Mouse (Mus musculus) testis, adult 2 months (tissue): ENCODE data around the gene Prss42. TPM values are rescaled to one million over a fixed set of nuclear protein-coding genes. Genes with fewer than 3 reads are reported as not detected.

ENCODE experiments used
- H3K27ac ChIP-seq: fragments of 200-500 bp; 2 replicates; pipeline ENCODE4 v1.5.1; 2012; ENCODE audit warnings: low read depth, low read length; ENCODE audit not compliant: control insufficient read depth, insufficient read depth
- H3K27me3 ChIP-seq: fragments of 200-500 bp; 2 replicates; pipeline ENCODE4 v1.6.1; 2012; ENCODE audit warnings: mild to moderate bottlenecking, low read length, moderate library complexity; ENCODE audit not compliant: control insufficient read depth, insufficient read depth
- H3K36me3 ChIP-seq: fragments of 200-500 bp; 2 replicates; pipeline ENCODE4 v1.6.1; 2012; ENCODE audit warnings: mild to moderate bottlenecking, low read length; ENCODE audit not compliant: control insufficient read depth, insufficient read depth
- H3K4me1 ChIP-seq: fragments of 200-500 bp; 2 replicates; pipeline ENCODE4 v1.6.1; 2012; ENCODE audit warnings: low read length; ENCODE audit not compliant: control insufficient read depth, insufficient read depth
- H3K4me3 ChIP-seq: fragments of 200-500 bp; 2 replicates; pipeline ENCODE4 v1.5.1; 2012; ENCODE audit warnings: low read depth, mild to moderate bottlenecking, low read length, moderate library complexity, mixed read lengths; ENCODE audit not compliant: control insufficient read depth
- CTCF ChIP-seq: fragments of 200-500 bp; IDR thresholded peaks from 2 replicates; pipeline ENCODE4 v1.5.1; 2012; ENCODE audit warnings: low read depth, mild to moderate bottlenecking, inconsistent platforms, low read length, moderate library complexity; ENCODE audit not compliant: control insufficient read depth, insufficient read depth, insufficient replicate concordance
- POLR2A ChIP-seq: fragments of 200-500 bp; IDR thresholded peaks from 2 replicates; pipeline ENCODE4 v1.6.1; 2012; ENCODE audit warnings: low read depth, mild to moderate bottlenecking, inconsistent platforms, low read length, moderate library complexity; ENCODE audit not compliant: control insufficient read depth
- polyA plus RNA-seq: library from polyadenylated mRNA; depleted of rRNA; stranded (reverse); fragments of >200 nt; gene quantifications from 2 replicates; pipeline ENCODE4 v1.2.3, GENCODE M21; 2012; rRNA removed

Prss42 gene
- polyA plus RNA-seq, 1 experiment, result 85.7 TPM

GRCm38 (mm10) chr9:110836112-110836511 is 38.1 kb downstream of the Prss42 start:
- H3K4me3 ChIP-seq, result no peak overlapping the region
- H3K27me3 ChIP-seq, result no peaks in the 10 kb centered on the region
- peaks cover 13% of the 10 kb centered on the region for H3K4me1 ChIP-seq
- no peaks in the 10 kb centered on the region; the same call in 1 of the 2 replicates for H3K36me3 ChIP-seq
- TF ChIP-seq CTCF (no peak), POLR2A (no peak)
- H3K27ac ChIP-seq, result no peak overlapping the region

- no peaks in the 10 kb centered on the region for H3K27me3 ChIP-seq
These were observed 42.9 kb downstream of the Prss42 start for GRCm38 (mm10) chr9:110840905-110841304.

GRCm38 (mm10) chr9:110841438-110841837 is 43.5 kb downstream of the Prss42 start:
- Histone ChIP-seq H3K4me1 (peaks cover 7% of the 10 kb centered on the region), H3K4me3 (no peak overlapping the region), H3K27ac (no peak overlapping the region), H3K36me3 (no peaks in the 10 kb centered on the region; the same call in 1 of the 2 replicates), H3K27me3 (no peaks in the 10 kb centered on the region)
- TF ChIP-seq CTCF (no peak), POLR2A (no peak)

More at GRCm38 (mm10) chr9:110840905-110841304, 42.9 kb downstream of the Prss42 start:
- H3K27ac ChIP-seq, result no peak overlapping the region
- peaks cover 7% of the 10 kb centered on the region for H3K4me1 ChIP-seq
- H3K36me3 ChIP-seq, result no peaks in the 10 kb centered on the region; the same call in 1 of the 2 replicates
- TF ChIP-seq CTCF (no peak), POLR2A (no peak)
- no peak overlapping the region for H3K4me3 ChIP-seq

- H3K4me3 ChIP-seq, result peak within 1 kb of the TSS; percentile 89
- TF ChIP-seq POLR2A (peak; percentile 81), CTCF (no peak)
- peak within 1 kb of the TSS; percentile 33 for H3K27ac ChIP-seq
- H3K4me1 ChIP-seq, result peaks cover 7% of the 10 kb centered on the region
- H3K36me3 ChIP-seq, result no peaks in the 10 kb centered on the region
- H3K27me3 ChIP-seq, result no peaks in the 10 kb centered on the region
These were observed 46.2 kb downstream of the Prss42 start, which contains the start of gene Prss46 for GRCm38 (mm10) chr9:110844206-110844605. TSS of gene Prss46 (plus strand) at chr9:110844506.

GRCm38 (mm10) chr9:110849162-110849561 is 51.2 kb downstream of the Prss42 start:
- TF ChIP-seq POLR2A, result no peak
- TF ChIP-seq CTCF, result no peak
- no peak overlapping the region for H3K27ac ChIP-seq
- no peak overlapping the region for H3K4me3 ChIP-seq
- no peaks in the 10 kb centered on the region for H3K36me3 ChIP-seq
- H3K4me1 ChIP-seq, result peaks cover 5% of the 10 kb centered on the region
- H3K27me3 ChIP-seq, result no peaks in the 10 kb centered on the region

Other genes starting within 250 kb of the Prss42 start
- 12.2 and 13.2 TPM in 2 replicates for gene Nradd, start 173.7 kb upstream of the Prss42 start, polyA plus RNA-seq
- gene Nbeal2, start 144.0 kb upstream of the Prss42 start, polyA plus RNA-seq, result 5.4 and 6.1 TPM in 2 replicates
- gene Ccdc12, start 141.7 kb upstream of the Prss42 start, polyA plus RNA-seq, result 76.5 and 78.9 TPM in 2 replicates
- 0.90 TPM in 2 replicates for gene Myl3, start 56.3 kb upstream of the Prss42 start, polyA plus RNA-seq
- 2.8 and 2.9 TPM in 2 replicates for gene Pth1r, start 51.0 kb upstream of the Prss42 start, polyA plus RNA-seq
- 28.9 and 30.6 TPM in 2 replicates for gene Prss44, start 15.8 kb downstream of the Prss42 start, polyA plus RNA-seq
- 25.2 and 30.5 TPM in 2 replicates for gene Prss43, start 28.5 kb downstream of the Prss42 start, polyA plus RNA-seq
- gene Prss45, start 36.4 kb downstream of the Prss42 start, polyA plus RNA-seq, result 66.2 and 67.9 TPM in 2 replicates
- gene Prss46, start 46.3 kb downstream of the Prss42 start, polyA plus RNA-seq, result 130 and 134 TPM in 2 replicates
- 52.9 and 82.3 TPM in 2 replicates for gene Prss50, start 59.8 kb downstream of the Prss42 start, polyA plus RNA-seq
- gene Als2cl, start 81.7 kb downstream of the Prss42 start, polyA plus RNA-seq, result 4.1 and 4.8 TPM in 2 replicates
- 0.96 and 1.8 TPM in 2 replicates for gene Tmie, start 81.9 kb downstream of the Prss42 start, polyA plus RNA-seq
- not detected in 2 replicates for gene Fam240a, start 118.7 kb downstream of the Prss42 start, polyA plus RNA-seq
- 0.23 and 0.28 TPM in 2 replicates for gene Tdgf1, start 148.0 kb downstream of the Prss42 start, polyA plus RNA-seq
- gene Lrrc2, start 153.4 kb downstream of the Prss42 start, polyA plus RNA-seq, result 0.23 and 0.25 TPM in 2 replicates
- 0.59 and 0.75 TPM in 2 replicates for gene Rtp3, start 192.4 kb downstream of the Prss42 start, polyA plus RNA-seq
- gene Ltf, start 221.1 kb downstream of the Prss42 start, polyA plus RNA-seq, result 14.0 TPM in 1 of 2 replicates, not detected in the other